Mouse (Mus musculus) left cerebral cortex, postnatal 4 days (tissue): ENCODE results near the gene Rhot2. TPM values are rescaled to one million over a fixed set of nuclear protein-coding genes. Genes with fewer than 3 reads are reported as not detected.

ENCODE experiments used
- DNase-seq: peaks from one replicate; pipeline ENCODE4 v3.0.0-alpha.2; 2022
- intact Hi-C: fragments of 180-260 bp; cut with DNase I; formaldehyde crosslinking; loops from one replicate; pipeline ENCODE4 v1.15.1; 2025
- total RNA-seq, 2 experiments: library from RNA; stranded (reverse); gene quantifications; 2 replicates each; pipeline ENCODE4 v1.2.3; 2021

The Rhot2 gene
- total RNA-seq, 2 experiments from 2014 or later: 58.5 to 65.2 TPM

DNA sequence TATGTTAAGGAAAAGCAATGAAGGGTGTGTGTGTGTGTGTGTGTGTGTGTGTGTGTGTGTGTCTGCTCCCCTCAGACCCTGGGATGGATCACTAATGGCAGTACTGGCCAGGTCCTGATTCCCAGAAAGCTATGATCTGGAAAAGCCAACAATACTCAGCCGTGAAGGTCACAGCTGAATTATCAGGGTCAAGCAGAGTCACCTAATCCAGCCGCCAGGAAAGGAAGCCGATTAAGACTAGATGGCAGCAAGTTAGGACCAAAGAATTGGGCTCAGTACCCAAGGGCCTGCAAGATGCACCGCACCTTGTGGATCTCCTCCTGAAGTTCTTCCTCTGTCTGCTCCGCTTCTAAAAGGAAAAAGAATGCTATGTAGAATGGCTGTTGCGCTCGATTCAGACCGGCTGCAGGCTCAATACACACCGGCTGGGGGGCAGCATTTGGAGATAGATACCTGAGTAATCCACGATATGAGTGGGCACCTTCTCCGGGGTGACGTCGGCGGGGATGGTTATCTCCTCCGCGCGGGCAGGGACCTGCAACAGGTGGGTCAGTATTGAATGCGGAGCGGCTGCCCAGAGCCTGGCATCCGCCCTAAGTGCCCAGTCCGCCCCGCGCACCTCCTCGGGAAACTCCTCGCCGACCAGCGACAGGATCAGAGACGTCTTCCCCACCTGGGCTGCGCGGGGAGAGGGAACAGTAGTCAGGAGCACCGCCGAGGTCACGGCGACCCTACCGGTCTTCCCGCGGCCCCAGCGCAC lies 835 bp downstream of the Rhot2 start:
- no peak for DNase-seq
- intact Hi-C loops: no loop called here

DNA sequence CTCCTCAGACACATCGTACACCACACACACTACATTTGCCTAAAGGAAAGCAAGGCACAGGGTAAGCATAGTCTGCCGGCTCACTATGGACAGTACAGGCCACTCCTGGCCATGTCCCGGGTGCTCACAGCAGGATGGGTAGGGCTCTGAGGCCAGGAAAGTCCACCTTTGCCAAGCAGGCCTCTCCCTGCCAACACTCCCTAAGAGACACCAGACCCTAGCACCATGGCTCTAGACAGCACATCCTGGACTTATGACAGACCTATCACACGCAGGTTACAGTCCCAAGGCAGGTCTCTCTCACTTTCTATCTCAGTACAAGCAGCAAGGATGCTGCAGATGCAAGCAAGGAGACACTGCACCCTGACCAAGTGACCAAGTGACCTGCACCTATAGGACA lies 1.5 kb downstream of the Rhot2 start:
- DNase-seq: no peak
- intact Hi-C loops: no loop called here

DNA sequence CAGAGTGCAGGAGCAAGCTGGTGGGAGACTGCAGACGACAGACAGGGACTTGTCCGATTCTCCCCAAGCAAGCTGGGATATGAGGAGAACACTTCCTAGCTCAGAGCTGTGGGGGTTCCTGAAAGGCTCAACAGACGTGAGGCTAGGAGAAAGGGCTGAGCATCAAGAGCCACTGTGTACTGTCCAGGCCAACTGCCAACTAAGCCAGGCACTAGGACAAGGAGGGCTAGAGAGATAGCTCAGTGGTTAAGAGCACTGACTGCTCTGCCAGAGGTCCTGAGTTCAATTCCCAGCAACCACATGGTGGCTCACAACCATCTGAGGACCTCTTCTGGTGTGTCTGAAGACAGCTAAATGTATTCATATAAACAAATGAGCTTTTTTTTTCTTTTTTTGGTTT lies 2.1 kb downstream of the Rhot2 start:
- intact Hi-C loops: no loop called here
- DNase-seq: no peak

DNA sequence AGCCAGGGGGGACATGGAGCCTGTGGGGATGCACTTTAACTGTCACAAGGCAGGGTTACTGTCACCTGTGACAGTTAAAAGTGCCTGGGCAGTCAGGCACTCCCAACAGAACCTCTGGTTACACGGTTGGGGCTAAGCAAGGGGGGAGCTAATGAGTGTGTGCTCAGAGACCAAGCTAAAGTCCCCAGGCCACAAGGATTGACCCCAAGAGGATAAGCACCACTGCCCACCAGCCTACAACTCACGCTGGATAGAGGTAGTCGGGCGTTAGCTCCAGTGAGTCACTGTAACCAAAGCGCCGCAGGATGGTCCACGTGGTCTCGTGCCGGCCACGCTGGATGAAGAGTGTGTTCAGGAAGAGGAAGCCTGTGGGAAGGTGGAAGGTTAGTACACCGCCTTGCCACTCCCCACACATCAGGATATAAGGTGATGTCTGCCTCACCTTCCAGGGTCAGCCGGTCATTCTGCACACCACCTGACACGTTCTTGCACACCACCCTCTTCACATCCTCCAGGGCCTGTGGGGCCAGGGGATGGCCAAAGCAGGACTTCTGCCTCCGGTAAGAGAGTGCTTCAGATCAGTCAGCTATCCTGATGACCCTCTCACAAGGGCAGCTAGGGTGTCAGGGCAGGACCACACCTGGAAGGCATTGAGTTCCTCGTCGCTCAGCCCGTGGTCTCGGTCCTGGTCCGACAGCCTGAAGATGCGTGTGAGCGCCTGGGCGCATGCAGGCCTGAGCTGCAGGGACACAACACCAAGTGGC lies 3.4 kb downstream of the Rhot2 start, which contains the start of gene Gm20683:
Gene Gm20683 (minus strand): TSS at position 647 of the 764 bp plus-strand sequence.
- DNase-seq: no peak
- intact Hi-C loops: no loop called here

DNA sequence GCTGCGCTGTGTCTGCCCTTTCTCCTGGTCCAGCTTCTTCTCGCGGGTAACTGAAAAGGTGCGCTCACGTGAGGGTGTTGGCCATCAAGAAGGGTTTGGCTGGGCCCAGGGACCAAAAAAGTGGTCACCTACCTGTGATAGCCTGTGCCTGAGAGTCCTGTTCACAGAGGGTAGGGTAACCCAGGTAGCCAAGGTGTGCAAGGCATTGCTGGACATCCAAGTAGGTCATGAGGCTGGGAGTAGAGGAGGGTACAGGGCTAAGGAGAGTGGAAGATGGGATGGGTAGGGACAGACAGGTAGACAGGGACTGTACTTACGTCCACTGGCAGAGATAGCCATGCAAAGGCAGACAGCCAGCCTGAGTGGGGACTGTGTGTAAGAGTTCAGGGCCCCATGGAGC lies 4.1 kb downstream of the Rhot2 start:
- intact Hi-C loops: no loop called here
- DNase-seq: no peak

DNA sequence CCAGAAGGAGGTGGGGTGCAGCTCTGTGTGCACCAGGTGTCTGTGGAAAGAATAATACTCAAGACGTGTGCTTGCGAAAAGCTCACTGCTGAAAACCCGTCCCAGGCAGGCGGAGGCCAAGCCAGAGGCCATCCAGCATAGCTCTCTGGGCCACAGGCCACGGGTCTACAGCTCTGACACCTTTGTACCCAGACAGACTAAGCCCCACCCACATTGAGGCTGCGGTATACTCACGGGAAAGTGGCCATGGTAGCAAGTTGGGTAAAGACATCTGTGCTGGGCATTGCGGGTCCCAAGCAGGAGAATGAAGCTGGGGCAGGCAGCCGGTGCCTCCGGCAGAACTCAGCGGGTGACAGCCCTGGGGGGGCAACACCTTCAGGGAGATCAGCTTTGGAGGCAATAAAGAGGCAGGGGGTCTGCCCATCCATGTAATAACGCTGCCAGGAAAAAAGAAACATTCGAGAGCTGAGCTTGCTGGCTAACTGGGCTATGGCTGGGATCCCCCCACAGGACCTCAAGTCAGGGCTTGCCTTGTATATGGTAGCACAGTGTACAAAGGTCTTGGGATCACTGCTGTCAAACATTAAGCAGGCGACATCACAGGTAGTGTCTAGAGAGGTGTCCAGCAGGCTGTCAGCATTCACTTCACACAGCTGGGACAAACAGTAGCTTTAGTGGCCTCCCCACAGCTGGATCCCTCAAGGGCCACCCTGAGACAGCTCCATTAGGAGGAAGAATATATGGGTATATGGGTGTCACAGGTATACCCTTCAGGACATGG lies 5.0 kb downstream of the Rhot2 start:
- no peak for DNase-seq
- intact Hi-C loops: no loop called here

DNA sequence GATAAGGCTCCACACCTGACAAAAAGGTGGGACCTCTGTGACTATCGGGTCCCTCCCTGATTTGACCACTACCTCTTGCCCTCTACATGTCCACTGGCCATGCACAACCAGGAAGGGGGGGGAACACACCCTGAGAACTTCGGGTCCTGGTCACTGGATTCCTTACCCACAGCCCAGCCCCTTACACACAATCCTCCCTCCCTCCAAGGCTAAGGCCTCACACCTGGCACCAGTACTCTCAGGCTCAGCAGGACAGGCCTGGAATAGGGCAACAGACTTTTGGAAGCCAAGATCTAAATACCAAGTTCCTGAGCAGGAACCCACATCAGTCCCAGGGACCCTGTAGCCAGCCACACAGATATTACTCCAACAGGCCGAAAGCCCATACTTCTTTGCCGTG lies 5.7 kb downstream of the Rhot2 start:
- intact Hi-C loops: no loop called here
- no peak for DNase-seq

DNA sequence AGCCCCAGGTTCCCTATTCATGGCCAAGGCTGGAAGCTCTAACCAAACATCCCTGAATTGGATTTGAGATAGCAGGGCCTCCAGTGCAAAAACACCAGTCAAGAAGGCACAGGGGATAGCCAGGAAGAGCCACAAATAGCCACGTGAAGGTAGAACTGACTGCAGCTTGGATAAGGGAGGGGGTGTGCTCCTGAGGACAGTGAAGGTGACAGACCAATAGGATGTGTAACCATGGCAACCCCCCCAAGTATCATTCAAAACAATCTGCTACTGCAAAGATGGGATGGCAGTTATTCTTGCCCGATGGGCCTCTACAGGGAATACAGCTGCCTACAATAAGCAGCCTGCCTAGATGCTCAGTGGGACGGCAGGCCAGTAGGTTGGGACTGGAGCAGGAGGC lies 7.1 kb downstream of the Rhot2 start:
- DNase-seq: no peak
- intact Hi-C loops: no loop called here

DNA sequence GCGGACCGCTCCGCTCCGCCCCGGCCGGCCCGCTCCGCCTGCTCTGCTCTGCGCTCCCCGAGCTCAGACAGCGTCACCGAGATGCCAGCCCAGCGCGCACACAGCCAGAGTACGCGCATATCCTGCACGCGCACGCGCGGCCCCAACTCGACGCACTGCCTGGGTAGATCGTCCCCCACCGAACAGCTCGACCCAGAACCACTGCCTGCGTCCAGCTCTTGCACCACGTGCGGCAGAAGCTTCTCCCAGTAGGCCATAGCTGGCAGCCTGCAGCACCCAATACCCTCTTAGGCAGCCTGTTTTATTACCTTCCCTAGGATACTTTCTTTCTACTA lies 7.6 kb downstream of the Rhot2 start, which contains the start of gene Rhbdl1:
Gene Rhbdl1 (minus strand): TSS at position 220 of the 335 bp plus-strand sequence.
- DNase-seq: peak; percentile 82
- intact Hi-C loops: no loop called here

DNA sequence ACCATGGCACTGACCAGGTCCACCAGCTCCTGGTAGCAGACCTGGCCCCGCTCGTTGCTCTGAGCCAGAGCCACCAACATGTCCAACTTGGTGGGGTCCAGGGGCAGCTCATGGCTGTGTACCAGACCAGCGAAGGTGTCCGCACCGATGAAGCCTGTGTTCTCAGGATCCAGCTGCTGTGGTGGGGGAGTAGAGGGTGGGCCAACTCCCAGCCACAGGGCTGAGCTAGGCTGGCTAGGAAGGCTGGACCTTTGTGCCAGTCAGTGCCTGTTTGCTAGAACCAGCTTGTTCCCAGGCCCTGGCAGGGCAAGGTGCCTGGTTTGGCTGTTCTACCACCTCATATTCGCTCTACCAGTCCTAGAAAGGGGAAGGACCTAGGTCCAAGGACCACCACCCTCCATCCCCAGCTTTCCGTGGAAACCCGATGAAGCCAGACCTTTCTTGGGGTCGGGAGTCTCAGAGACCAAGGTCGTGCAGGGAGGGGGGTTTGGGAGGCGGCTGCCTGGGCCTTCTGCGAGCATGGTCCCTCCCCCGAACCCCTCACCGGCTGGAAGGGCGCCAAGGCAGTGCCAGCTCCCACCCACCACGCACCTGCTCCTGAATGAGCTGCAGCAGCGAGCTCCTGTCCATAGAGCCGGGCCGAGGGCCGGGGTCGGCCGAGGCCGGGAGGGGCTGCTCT lies 8.1 kb downstream of the Rhot2 start:
- intact Hi-C loops: no loop called here
- peak; percentile 78 for DNase-seq

DNA sequence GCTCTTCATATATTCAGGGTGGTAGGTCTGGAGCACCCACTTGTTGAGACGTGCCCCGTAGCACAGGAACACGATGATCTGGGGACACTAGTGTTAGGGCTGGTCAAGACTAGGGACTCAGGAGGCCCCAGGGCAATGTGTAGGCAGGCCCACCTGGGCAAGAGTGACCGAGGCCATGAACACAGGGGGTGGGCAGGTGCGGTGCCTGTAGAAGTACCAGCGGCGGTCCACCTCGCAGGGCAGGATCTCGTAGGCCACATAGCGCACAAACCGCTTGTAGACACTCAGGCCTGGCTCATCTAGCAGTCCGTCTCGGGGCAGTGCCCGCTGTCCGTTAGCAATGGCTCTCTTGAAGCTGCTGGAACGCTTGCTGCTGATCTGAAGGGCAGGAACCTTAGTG lies 8.8 kb downstream of the Rhot2 start:
- intact Hi-C loops: no loop called here
- DNase-seq: no peak

DNA sequence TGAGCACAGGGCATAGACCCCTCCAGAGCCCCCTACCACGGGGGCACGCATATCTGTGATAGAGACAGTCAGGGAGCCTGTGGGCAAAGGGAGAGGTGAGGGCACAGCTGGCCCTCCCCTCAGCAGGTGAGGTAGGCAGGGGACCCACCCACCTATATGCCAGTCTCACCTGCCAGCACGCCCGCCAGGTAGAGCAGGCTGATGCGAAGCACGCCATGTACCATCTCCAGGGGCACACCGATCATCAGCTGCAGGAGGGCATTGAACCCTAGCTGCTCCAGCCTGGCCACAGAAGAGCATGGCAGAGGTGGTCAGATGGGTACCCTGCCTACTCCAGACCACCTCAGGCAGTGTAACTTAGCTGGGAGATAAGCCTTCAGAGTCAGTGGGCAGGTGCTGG lies 9.3 kb downstream of the Rhot2 start:
- intact Hi-C loops: no loop called here
- no peak for DNase-seq

DNA sequence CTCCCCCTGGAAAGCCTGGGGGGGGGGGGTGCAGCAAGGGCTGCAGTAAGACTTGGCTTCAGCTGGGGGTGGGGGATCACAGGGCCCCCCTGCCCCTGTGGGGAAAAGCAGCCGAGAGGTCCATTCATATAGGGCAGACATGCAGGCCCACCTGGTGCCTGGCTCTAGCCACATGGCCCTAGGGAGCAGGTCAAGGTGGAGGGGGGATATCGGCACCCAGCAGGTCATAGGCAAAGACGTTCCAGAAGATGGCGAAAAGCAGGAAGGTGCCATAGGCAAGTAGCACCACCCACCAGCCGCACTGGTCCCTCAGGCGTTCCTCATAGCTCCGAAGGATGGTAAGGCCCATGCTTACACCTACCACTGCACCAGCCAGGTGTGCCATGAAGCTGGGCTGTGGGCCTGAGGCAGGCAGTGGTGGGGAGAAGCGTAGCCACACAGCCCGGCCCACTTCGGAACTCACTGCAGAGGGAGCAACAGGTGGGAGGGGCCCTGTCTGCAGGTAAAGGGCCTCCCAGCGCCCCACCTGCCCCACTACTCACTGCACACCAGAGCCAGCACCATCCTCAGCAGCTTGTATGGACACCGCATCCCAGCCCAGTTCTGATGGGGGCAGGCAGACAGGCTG lies 9.9 kb downstream of the Rhot2 start:
- DNase-seq: no peak
- intact Hi-C loops: no loop called here

DNA sequence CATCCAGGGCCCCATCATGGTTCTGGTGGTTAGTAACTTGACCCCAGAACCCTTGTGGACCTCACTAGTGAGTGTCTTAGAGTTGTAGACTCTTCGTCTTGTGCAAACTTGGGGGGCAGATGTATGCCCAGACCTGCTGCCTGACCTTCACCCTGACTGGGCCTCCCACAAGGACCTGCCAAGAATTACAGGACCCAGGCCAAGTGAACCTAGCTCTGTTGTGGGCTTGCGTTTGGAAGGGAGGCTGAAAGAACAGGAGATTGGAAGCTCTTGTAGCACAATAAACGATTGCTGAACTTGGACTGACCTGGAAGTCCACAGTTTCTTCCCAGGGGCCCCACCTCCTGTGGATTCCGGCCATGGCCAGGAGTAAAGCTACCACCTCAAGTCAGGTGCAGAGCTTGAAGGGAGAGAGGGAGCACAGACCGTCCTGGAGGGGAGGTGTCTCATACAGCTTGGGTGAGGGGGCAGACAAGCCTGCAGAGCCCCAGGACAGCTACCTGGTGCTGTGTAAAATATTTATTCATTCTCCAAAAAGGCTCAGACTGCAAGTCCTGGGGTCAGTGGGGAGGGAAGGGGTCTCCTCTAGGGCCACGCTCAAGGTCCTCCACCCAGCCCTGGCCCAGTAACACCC lies 10.6 kb downstream of the Rhot2 start:
- intact Hi-C loops: no loop called here
- DNase-seq: no peak

DNA sequence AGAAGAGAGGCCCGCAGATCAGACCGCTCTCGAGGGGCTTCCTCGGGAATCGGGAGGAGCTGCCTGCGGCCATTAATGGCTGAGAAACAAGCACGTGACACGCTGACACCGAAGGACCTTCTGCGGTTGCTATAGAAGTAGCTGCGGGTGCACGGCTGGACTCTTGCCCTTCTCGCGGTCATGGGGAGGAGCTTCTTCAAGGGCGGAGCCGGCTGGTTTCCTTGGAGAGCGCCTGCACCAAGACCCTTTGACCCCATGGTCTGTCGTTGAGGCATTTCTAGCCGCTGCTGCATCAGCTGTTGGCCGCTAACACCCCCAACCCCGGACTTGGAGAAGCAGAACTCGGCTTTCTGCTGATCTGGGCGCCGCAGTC lies 11.4 kb downstream of the Rhot2 start, which contains the start of gene Stub1:
Gene Stub1 (minus strand): TSS at position 114 of the 373 bp plus-strand sequence.
- peak; percentile 93 for DNase-seq
- intact Hi-C loops: no loop called here

DNA sequence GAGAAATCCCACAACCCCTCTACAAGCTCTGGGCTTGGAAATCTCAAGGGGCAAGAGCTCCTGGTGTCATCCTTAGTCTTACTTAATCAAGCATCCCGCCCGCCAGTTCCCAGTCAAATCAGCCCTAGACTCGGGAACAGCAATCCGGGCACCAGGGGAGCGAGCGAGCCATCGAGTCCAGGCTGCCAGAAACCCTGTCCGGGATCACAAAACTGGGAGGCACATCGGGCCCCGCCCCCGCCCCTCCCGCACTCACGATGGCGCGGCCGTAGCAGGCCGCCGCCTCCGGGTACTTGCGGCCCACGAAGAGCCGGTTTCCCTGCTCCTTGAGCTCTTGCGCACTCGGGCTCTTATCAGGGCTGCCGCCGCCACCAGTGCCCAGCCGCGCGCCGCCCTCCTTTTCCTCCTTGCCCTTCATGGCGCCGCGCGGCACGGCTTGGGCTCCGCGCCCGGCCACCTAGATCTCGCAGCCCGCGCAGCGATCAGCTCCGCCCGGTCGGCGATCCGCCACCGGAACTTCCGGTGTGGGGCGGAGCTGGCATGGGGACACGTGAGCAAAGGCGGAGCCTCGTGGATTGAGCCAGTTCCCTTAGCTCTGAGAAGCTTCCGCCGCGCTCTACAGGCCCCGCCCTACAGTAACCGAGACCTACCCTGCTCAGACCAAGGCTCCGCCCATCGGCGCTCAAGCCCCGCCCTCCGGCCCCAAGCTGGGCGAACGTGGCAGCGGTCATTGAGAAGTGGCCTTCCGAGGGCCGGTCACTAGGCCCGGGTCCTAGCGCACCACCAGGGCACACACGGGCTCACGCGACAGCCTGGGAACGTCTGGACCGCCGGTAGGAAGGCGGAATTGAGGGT lies 12.0 kb downstream of the Rhot2 start:
- intact Hi-C loops: no loop called here

DNA sequence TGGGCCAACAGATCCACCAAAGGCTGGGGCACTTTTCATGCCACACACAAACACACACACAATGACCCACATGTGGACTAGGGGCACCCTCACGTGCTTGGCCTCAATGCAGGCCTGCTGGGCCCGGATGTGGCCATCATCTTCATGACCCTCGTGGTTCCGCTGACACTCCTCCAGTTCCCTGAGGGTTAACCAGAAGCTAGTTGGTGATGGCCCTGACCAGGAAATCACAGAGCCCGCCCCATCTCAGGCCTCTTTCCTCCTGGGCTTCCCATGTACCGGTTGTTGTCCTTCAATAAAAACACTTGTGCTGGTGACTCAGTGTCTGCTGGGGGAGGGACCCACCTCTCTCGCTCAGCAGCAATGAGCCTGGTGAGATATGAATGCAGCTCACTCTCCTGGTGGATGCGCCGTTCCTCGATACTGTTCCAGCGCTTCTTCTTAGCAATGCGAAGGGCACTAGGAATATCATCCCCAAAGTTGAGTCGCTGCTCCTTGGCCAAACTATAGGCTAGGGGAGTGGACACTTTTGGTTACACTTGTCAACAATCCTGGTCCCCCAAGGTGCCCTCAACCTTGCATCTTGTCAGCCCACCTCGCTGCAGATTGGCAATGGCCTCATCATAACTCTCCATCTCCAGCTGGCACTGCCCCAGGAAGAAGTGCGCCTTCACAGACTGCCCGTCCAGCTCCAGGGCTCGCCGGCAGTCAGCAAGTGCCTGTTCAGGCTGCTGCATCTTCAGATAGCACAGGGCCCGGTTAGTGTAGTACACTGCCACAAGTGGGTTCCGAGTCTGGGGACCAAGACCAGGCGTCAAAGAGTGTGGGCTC lies 13.0 kb downstream of the Rhot2 start:
- no peak for DNase-seq
- intact Hi-C loops: no loop called here

More for the DNA sequence above, 12.0 kb downstream of the Rhot2 start:
- DNase-seq: peak; percentile 99

DNA sequence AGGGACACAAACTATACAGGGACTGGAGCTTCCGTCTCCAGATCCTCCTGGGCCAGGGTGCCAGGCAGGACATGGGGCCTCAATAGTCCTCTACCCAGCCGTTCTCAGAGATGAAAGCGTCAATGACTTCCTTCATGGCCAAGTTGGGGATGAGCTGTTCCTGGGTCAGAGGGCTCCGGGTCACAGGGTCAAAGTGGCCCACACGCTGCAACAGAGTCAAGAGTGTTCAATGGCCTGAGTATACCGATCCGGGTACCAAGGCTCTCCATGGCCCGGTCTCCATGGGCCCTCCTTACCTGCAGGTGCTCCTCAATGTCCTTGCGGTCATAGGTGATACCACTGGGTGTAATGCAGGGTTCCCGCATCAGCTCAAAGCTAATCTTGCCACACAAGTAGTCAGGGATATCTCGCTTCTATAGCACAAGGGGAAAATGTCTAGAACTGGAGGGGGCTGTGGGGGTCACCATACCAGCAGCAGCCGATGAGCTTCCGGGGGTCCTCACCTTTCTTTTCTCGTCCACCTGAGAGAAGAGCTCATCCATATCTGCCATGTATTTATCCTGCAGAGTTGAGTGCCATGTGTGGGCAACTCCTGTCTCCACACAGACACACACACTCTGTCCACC lies 13.7 kb downstream of the Rhot2 start:
- DNase-seq: no peak
- intact Hi-C loops: no loop called here
